13 mouse cellular contexts compared by ENCODE assay signal in the genomic region with DNA sequence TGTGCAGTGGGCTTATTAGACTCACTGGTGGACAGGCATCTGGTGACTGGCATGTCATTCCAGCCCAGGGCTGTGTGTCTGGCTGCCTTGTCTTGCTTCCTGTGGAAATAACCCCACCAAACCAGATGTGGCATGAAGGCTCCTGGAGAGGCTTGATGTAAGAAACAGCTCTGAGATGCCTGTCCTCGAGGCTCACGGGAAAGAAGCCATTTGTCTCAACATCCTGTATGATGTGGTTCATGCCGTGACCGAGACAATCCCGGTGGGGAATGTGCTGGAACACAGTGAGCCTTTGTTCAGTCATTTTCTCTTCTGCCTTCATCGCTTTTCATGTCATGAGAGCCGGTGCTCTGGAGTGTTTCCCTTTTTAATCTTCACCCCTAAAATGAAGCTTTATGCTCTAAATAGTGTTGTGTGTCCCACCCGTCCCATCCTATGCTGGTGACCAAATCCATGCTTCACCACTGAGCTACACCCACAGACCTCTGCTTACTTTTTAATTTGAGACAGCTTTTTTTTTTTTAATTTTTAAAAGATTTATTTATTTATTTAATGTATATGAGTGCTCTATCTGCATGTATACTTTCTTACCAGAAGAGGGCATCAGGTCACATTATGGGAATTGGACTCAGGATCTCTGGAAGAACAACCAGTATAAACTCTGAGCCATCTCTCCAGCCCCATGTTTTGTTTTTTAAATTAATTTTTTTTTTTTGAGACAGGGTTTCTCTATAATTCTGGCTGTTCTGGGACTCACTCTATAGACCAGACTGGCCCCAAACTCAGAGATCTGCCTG. TPM values are rescaled to one million over a fixed set of nuclear protein-coding genes. Genes with fewer than 3 reads are reported as not detected.
A peak's percentile ranks its signal among the peaks of the same experiment; 100 is the strongest.
DNase-seq lines count a peak whose midpoint lies in the region; ATAC-seq and TF ChIP-seq lines count a peak whose summit lies in the region.
"Had no signal": no experiment of that assay in that cellular context is flagged by ENCODE, and none has a peak within 500 bp of the region (broad histone marks: within the 10 kb centered on the region; RNA-seq: fewer than 3 reads in every experiment).

No protein-coding gene starts in this region.

- no peak overlapping the region for H3K9ac ChIP-seq in hindbrain, embryonic 13.5 days
- H3K9ac ChIP-seq in heart, embryonic 13.5 days, result no peak overlapping the region
- H3K9ac ChIP-seq in stomach, postnatal 0 days (ENCODE audit: low read length), result no peak overlapping the region
- H3K9ac ChIP-seq: stomach, embryonic 15.5 days had no signal

- no peak for ATAC-seq in hindbrain, embryonic 13.5 days (ENCODE audit: low FRiP score)
- no peak for ATAC-seq in heart, embryonic 13.5 days (ENCODE audit: extremely low read depth, insufficient number of reproducible peaks, low FRiP score, low TSS enrichment)
- ATAC-seq in stomach, postnatal 0 days (ENCODE audit: low FRiP score, low TSS enrichment), result no peak
- no peak for ATAC-seq in monocyte, adult 5-6 weeks (replicated peaks; ENCODE audit: insufficient number of reproducible peaks, low FRiP score, low TSS enrichment, poor library complexity, severe bottlenecking)

- no peaks in the 10 kb centered on the region for H3K9me3 ChIP-seq in hindbrain, embryonic 13.5 days
- H3K9me3 ChIP-seq in hindbrain, embryonic 10.5 days, result no peaks in the 10 kb centered on the region
- no peaks in the 10 kb centered on the region for H3K9me3 ChIP-seq in heart, embryonic 13.5 days
- H3K9me3 ChIP-seq in stomach, postnatal 0 days (ENCODE audit: control insufficient read depth, low read length), result no peaks in the 10 kb centered on the region
- H3K9me3 ChIP-seq: stomach, embryonic 15.5 days had no signal

- WGBS in hindbrain, embryonic 13.5 days, result 67% methylated on average over 8 of the region's 8 CpGs
- WGBS in hindbrain, embryonic 10.5 days, result 81% methylated on average over 8 of the region's 8 CpGs
- 68% methylated on average over 8 of the region's 8 CpGs for WGBS in heart, embryonic 13.5 days
- 80% methylated on average over 8 of the region's 8 CpGs for WGBS in stomach, postnatal 0 days

- no peaks in the 10 kb centered on the region for H3K27me3 ChIP-seq in hindbrain, embryonic 13.5 days
- H3K27me3 ChIP-seq in hindbrain, embryonic 10.5 days (ENCODE audit: insufficient read depth, poor library complexity, severe bottlenecking), result no peaks in the 10 kb centered on the region
- H3K27me3 ChIP-seq in testis, adult 2 months (ENCODE audit: control insufficient read depth, insufficient read depth, low read length), result no peaks in the 10 kb centered on the region
- H3K27me3 ChIP-seq in heart, embryonic 13.5 days (replicated peaks), result no peaks in the 10 kb centered on the region
- H3K27me3 ChIP-seq in stomach, postnatal 0 days (ENCODE audit: control insufficient read depth, insufficient read depth, low read length), result no peaks in the 10 kb centered on the region
- H3K27me3 ChIP-seq: stomach, embryonic 15.5 days had no signal

- no peak for DNase-seq in hindbrain, embryonic 10.5 days (ENCODE audit: low spot score)
- DNase-seq in testis, postnatal 14 days (ENCODE audit: low spot score), result no peak
- no peak for DNase-seq in stomach, postnatal 0 days (ENCODE audit: low spot score)
- DNase-seq in right cerebral cortex, postnatal 36 days (ENCODE audit: low spot score in 2 of 2), result no peak
- DNase-seq: cerebellum, postnatal 36 days; lung, adult 18-20 months had no signal

- H3K27ac ChIP-seq in hindbrain, embryonic 13.5 days, result peak overlapping the region; percentile 58; the same call in 1 of the 2 replicates
- H3K27ac ChIP-seq in hindbrain, embryonic 10.5 days, result no peak overlapping the region
- 0 out of 2 replicates have a peak overlapping the region, but pooled peaks have one; percentile 0 for H3K27ac ChIP-seq in testis, adult 2 months (ENCODE audit: control insufficient read depth, insufficient read depth, low read depth, low read length)
- H3K27ac ChIP-seq in heart, embryonic 13.5 days (replicated peaks), result peak overlapping the region; percentile 75
- H3K27ac ChIP-seq in stomach, postnatal 0 days (replicated peaks), result no peak overlapping the region
- H3K27ac ChIP-seq: stomach, embryonic 15.5 days had no signal

- H3K4me1 ChIP-seq in hindbrain, embryonic 13.5 days (replicated peaks), result peaks cover 49% of the 10 kb centered on the region
- peaks cover 35% of the 10 kb centered on the region for H3K4me1 ChIP-seq in hindbrain, embryonic 10.5 days (replicated peaks)
- peaks cover 12% of the 10 kb centered on the region for H3K4me1 ChIP-seq in testis, adult 2 months (ENCODE audit: control insufficient read depth, insufficient read depth, low read length)
- H3K4me1 ChIP-seq in heart, embryonic 13.5 days, result peaks cover 64% of the 10 kb centered on the region
- peaks cover 9% of the 10 kb centered on the region for H3K4me1 ChIP-seq in stomach, postnatal 0 days (replicated peaks; ENCODE audit: control insufficient read depth, insufficient read depth)

- H3K4me3 ChIP-seq in hindbrain, embryonic 13.5 days, result no peak overlapping the region
- no peak overlapping the region for H3K4me3 ChIP-seq in hindbrain, embryonic 10.5 days
- no peak overlapping the region for H3K4me3 ChIP-seq in testis, adult 2 months (ENCODE audit: control insufficient read depth, low read depth, low read length)
- no peak overlapping the region for H3K4me3 ChIP-seq in heart, embryonic 13.5 days
- H3K4me3 ChIP-seq in stomach, postnatal 0 days (ENCODE audit: low read depth, low read length), result no peak overlapping the region
- H3K4me3 ChIP-seq: stomach, embryonic 15.5 days had no signal

- no peak overlapping the region for H3K4me2 ChIP-seq in hindbrain, embryonic 13.5 days
- no peak overlapping the region for H3K4me2 ChIP-seq in heart, embryonic 13.5 days
- no peak overlapping the region for H3K4me2 ChIP-seq in stomach, postnatal 0 days (replicated peaks; ENCODE audit: low read depth)
- H3K4me2 ChIP-seq: stomach, embryonic 15.5 days had no signal

- no peak for TF ChIP-seq CTCF in testis, adult 2 months (IDR thresholded peaks at IDR 0.05; ENCODE audit: control insufficient read depth, insufficient read depth, insufficient replicate concordance, low read depth, low read length)
- TF ChIP-seq CTCF in stomach, postnatal 0 days (IDR thresholded peaks at IDR 0.05; ENCODE audit: low read depth), result peak; percentile 46

- H3K36me3 ChIP-seq in hindbrain, embryonic 13.5 days, result no peaks in the 10 kb centered on the region
- H3K36me3 ChIP-seq in hindbrain, embryonic 10.5 days, result peaks cover 11% of the 10 kb centered on the region
- H3K36me3 ChIP-seq in testis, adult 2 months (ENCODE audit: control insufficient read depth, insufficient read depth, low read length), result no peaks in the 10 kb centered on the region
- 0 out of 2 replicates have a peak, but pooled peaks cover 5% of the 10 kb centered on the region for H3K36me3 ChIP-seq in heart, embryonic 13.5 days
- H3K36me3 ChIP-seq in stomach, postnatal 0 days (ENCODE audit: control insufficient read depth, insufficient read depth, low read length), result no peaks in the 10 kb centered on the region
- H3K36me3 ChIP-seq: stomach, embryonic 15.5 days had no signal

- TF ChIP-seq EP300 in stomach, postnatal 0 days (optimal IDR thresholded peaks at IDR 0.05), result no peak

- no peak for TF ChIP-seq POLR2A in testis, adult 2 months (IDR thresholded peaks at IDR 0.05; ENCODE audit: control insufficient read depth, low read depth, low read length)

RNA-seq across cellular contexts. Expression of a gene that starts 15.4 kb away (rescaled TPM):
- polyA plus RNA-seq in hindbrain, embryonic 13.5 days (2015; fragmentation: Nextera tagmentation; extraction: Ambion mirVana), result 50.3 and 59.0 TPM in 2 replicates
- 56.9 and 64.5 TPM in 2 replicates for polyA plus RNA-seq in hindbrain, embryonic 10.5 days (2016; fragmentation: Nextera tagmentation; extraction: Ambion mirVana)
- polyA plus RNA-seq in testis, adult 2 months (2012; rRNA removed), result 15.6 and 18.6 TPM in 2 replicates
- 23.1 and 30.4 TPM in 2 replicates for polyA plus RNA-seq in heart, embryonic 13.5 days (2015; fragmentation: Nextera tagmentation; extraction: Ambion mirVana)
- 9.0 and 10.0 TPM in 2 replicates for polyA plus RNA-seq in stomach, postnatal 0 days (2015; fragmentation: Nextera tagmentation; extraction: Ambion mirVana)
- total RNA-seq in monocyte, adult 5-6 weeks (2017), result 23.5 to 63.3 TPM (median 27.5 TPM) in 3 replicates

RNA-seq across cellular contexts. Expression of a gene that starts 20.2 kb away (rescaled TPM):
- polyA plus RNA-seq in hindbrain, embryonic 13.5 days (2015; fragmentation: Nextera tagmentation; extraction: Ambion mirVana), result 0.19 and 0.43 TPM in 2 replicates
- 0.12 and 0.17 TPM in 2 replicates for polyA plus RNA-seq in hindbrain, embryonic 10.5 days (2016; fragmentation: Nextera tagmentation; extraction: Ambion mirVana)
- polyA plus RNA-seq in testis, adult 2 months (2012; rRNA removed), result not detected in 2 replicates
- polyA plus RNA-seq in heart, embryonic 13.5 days (2015; fragmentation: Nextera tagmentation; extraction: Ambion mirVana), result 0.12 and 0.31 TPM in 2 replicates
- 0.12 and 0.30 TPM in 2 replicates for polyA plus RNA-seq in stomach, postnatal 0 days (2015; fragmentation: Nextera tagmentation; extraction: Ambion mirVana)
- total RNA-seq in monocyte, adult 5-6 weeks (2017), result not detected in 3 replicates
- total RNA-seq: adrenal gland, adult 18-20 months; gastrocnemius, adult 8-10 months had no signal

RNA-seq across cellular contexts. Expression of a gene that starts 57.4 kb away (rescaled TPM):
- 37.9 and 39.7 TPM in 2 replicates for polyA plus RNA-seq in hindbrain, embryonic 13.5 days (2015; fragmentation: Nextera tagmentation; extraction: Ambion mirVana)
- 27.2 and 27.6 TPM in 2 replicates for polyA plus RNA-seq in hindbrain, embryonic 10.5 days (2016; fragmentation: Nextera tagmentation; extraction: Ambion mirVana)
- 84.9 and 104 TPM in 2 replicates for polyA plus RNA-seq in testis, adult 2 months (2012; rRNA removed)
- 16.1 and 17.3 TPM in 2 replicates for polyA plus RNA-seq in heart, embryonic 13.5 days (2015; fragmentation: Nextera tagmentation; extraction: Ambion mirVana)
- 8.9 and 9.3 TPM in 2 replicates for polyA plus RNA-seq in stomach, postnatal 0 days (2015; fragmentation: Nextera tagmentation; extraction: Ambion mirVana)
- 3.1 to 5.1 TPM (median 4.9 TPM) in 3 replicates for total RNA-seq in monocyte, adult 5-6 weeks (2017)

Comparison
In these comparisons a context has a peak if more than half of its experiments do, and no peak if none do; other contexts are left out.
1. H3K27ac ChIP-seq: peak in hindbrain, embryonic 13.5 days (single experiment), testis, adult 2 months (single experiment) and heart, embryonic 13.5 days (single experiment); none in hindbrain, embryonic 10.5 days (single experiment) and stomach, postnatal 0 days (single experiment).